Mouse (Mus musculus): Measurements from ENCODE around the gene Cldn1.

Cldn1 gene

GRCm38 (mm10) chr16:26371325-26372053 lies at the start of gene Cldn1:
TSS of gene Cldn1 (minus strand) at chr16:26371841.
- peak; percentile 73 to 92 for DNase-seq (ENCODE audit: low spot score in 2 of 2)

- DNase-seq (ENCODE audit: low spot score in 2 of 2), result no peak
Measured at GRCm38 (mm10) chr16:26418616-26419015, 47.0 kb upstream of the Cldn1 start.

- DNase-seq (ENCODE audit: low spot score in 2 of 2), result no peak
Measured at GRCm38 (mm10) chr16:26404070-26404469, 32.4 kb upstream of the Cldn1 start.

GRCm38 (mm10) chr16:26400971-26401370 lies 29.3 kb upstream of the Cldn1 start:
- no peak for DNase-seq (ENCODE audit: low spot score in 2 of 2)

GRCm38 (mm10) chr16:26400549-26400948 lies 28.9 kb upstream of the Cldn1 start:
- DNase-seq (ENCODE audit: low spot score in 2 of 2), result no peak

GRCm38 (mm10) chr16:26390936-26391335 lies 19.3 kb upstream of the Cldn1 start:
- DNase-seq (ENCODE audit: low spot score in 2 of 2), result no peak

GRCm38 (mm10) chr16:26386159-26386558 lies 14.5 kb upstream of the Cldn1 start:
- no peak for DNase-seq (ENCODE audit: low spot score in 2 of 2)

- no peak for DNase-seq (ENCODE audit: low spot score in 2 of 2)
Measured at GRCm38 (mm10) chr16:26384112-26384649, 12.5 kb upstream of the Cldn1 start.

- DNase-seq (ENCODE audit: low spot score in 2 of 2), result no peak
Measured at GRCm38 (mm10) chr16:26377170-26377569, 5.5 kb upstream of the Cldn1 start.

GRCm38 (mm10) chr16:26370127-26370526 lies 1.5 kb downstream of the Cldn1 start:
- DNase-seq (ENCODE audit: low spot score in 2 of 2), result no peak

- no peak for DNase-seq (ENCODE audit: low spot score in 2 of 2)
Measured at GRCm38 (mm10) chr16:26369044-26369730, 2.5 kb downstream of the Cldn1 start.

GRCm38 (mm10) chr16:26368121-26368520 lies 3.5 kb downstream of the Cldn1 start:
- DNase-seq (ENCODE audit: low spot score in 2 of 2), result no peak

GRCm38 (mm10) chr16:26360694-26361093 lies 10.9 kb downstream of the Cldn1 start:
- no peak for DNase-seq (ENCODE audit: low spot score in 2 of 2)

GRCm38 (mm10) chr16:26359619-26360018 lies 12.0 kb downstream of the Cldn1 start:
- no peak for DNase-seq (ENCODE audit: low spot score in 2 of 2)

GRCm38 (mm10) chr16:26358898-26359297 lies 12.7 kb downstream of the Cldn1 start:
- no peak for DNase-seq (ENCODE audit: low spot score in 2 of 2)

GRCm38 (mm10) chr16:26357863-26358780 lies 13.5 kb downstream of the Cldn1 start:
- DNase-seq (ENCODE audit: low spot score in 2 of 2), result no peak

GRCm38 (mm10) chr16:26355513-26355912 lies 16.1 kb downstream of the Cldn1 start:
- DNase-seq (ENCODE audit: low spot score in 2 of 2), result no peak

- DNase-seq (ENCODE audit: low spot score in 2 of 2), result no peak
Measured at GRCm38 (mm10) chr16:26350786-26351185, 20.9 kb downstream of the Cldn1 start.

GRCm38 (mm10) chr16:26348809-26349208 lies 22.8 kb downstream of the Cldn1 start:
- DNase-seq (ENCODE audit: low spot score in 2 of 2), result no peak

- no peak for DNase-seq (ENCODE audit: low spot score in 2 of 2)
Measured at GRCm38 (mm10) chr16:26316281-26316680, 55.4 kb downstream of the Cldn1 start.

GRCm38 (mm10) chr16:26314815-26315214 lies 56.8 kb downstream of the Cldn1 start:
- no peak for DNase-seq (ENCODE audit: low spot score in 2 of 2)

- DNase-seq (ENCODE audit: low spot score in 2 of 2), result no peak
Measured at GRCm38 (mm10) chr16:26309402-26309801, 62.2 kb downstream of the Cldn1 start.
